Mouse (Mus musculus) induced T-regulatory cell, adult 2 months (primary cell): Measurements from ENCODE around the gene Glis3.

ENCODE experiments used
- DNase-seq: peaks from one replicate; pipeline ENCODE4 v3.0.0-alpha.2; 2012; ENCODE audit warnings: low read depth

Gene Glis3

GRCm38 (mm10) chr19:28655166-28655565 lies 24.7 kb downstream of the Glis3 start:
- DNase-seq: no peak

GRCm38 (mm10) chr19:28650836-28651235 lies 29.0 kb downstream of the Glis3 start:
- DNase-seq: no peak

- no peak for DNase-seq
Measured at GRCm38 (mm10) chr19:28649489-28649888, 30.4 kb downstream of the Glis3 start.

- no peak for DNase-seq
Measured at GRCm38 (mm10) chr19:28648881-28649280, 31.0 kb downstream of the Glis3 start.

GRCm38 (mm10) chr19:28647424-28647823 lies 32.5 kb downstream of the Glis3 start:
- no peak for DNase-seq

GRCm38 (mm10) chr19:28646286-28646685 lies 33.6 kb downstream of the Glis3 start:
- no peak for DNase-seq

GRCm38 (mm10) chr19:28640861-28641381 lies 39.0 kb downstream of the Glis3 start:
- no peak for DNase-seq

- DNase-seq: no peak
Measured at GRCm38 (mm10) chr19:28635991-28636553, 43.8 kb downstream of the Glis3 start.

- DNase-seq: no peak
Measured at GRCm38 (mm10) chr19:28634986-28635385, 44.9 kb downstream of the Glis3 start.

- peak; percentile 30 for DNase-seq
Measured at GRCm38 (mm10) chr19:28628416-28628815, 51.5 kb downstream of the Glis3 start.

GRCm38 (mm10) chr19:28626189-28626588 lies 53.7 kb downstream of the Glis3 start:
- DNase-seq: no peak

- DNase-seq: no peak
Measured at GRCm38 (mm10) chr19:28624571-28624970, 55.3 kb downstream of the Glis3 start.

- DNase-seq: no peak
Measured at GRCm38 (mm10) chr19:28623726-28624125, 56.2 kb downstream of the Glis3 start.

GRCm38 (mm10) chr19:28621608-28622505 lies 58.0 kb downstream of the Glis3 start:
- no peak for DNase-seq

GRCm38 (mm10) chr19:28617736-28618135 lies 62.1 kb downstream of the Glis3 start:
- no peak for DNase-seq

GRCm38 (mm10) chr19:28617191-28617590 lies 62.7 kb downstream of the Glis3 start:
- DNase-seq: no peak

GRCm38 (mm10) chr19:28616487-28616886 lies 63.4 kb downstream of the Glis3 start:
- DNase-seq: no peak

- DNase-seq: peak; percentile 76
Measured at GRCm38 (mm10) chr19:28612249-28612648, 67.6 kb downstream of the Glis3 start.

- DNase-seq: no peak
Measured at GRCm38 (mm10) chr19:28608747-28609146, 71.1 kb downstream of the Glis3 start.

- no peak for DNase-seq
Measured at GRCm38 (mm10) chr19:28608277-28608676, 71.6 kb downstream of the Glis3 start.

GRCm38 (mm10) chr19:28600866-28601265 lies 79.0 kb downstream of the Glis3 start:
- DNase-seq: no peak

GRCm38 (mm10) chr19:28594215-28594614 lies 85.7 kb downstream of the Glis3 start:
- no peak for DNase-seq

- DNase-seq: no peak
Measured at GRCm38 (mm10) chr19:28592981-28593380, 86.9 kb downstream of the Glis3 start.
